Mouse (Mus musculus) neural tube, embryonic 10.5 days (tissue): Measurements from ENCODE around the gene Gm49380.

Experiments used
- DNase-seq: peaks from one replicate; pipeline ENCODE4 v3.0.0-alpha.2; 2017; ENCODE audit warnings: low spot score; ENCODE audit errors: extremely low spot score

Gm49380 gene

DNA sequence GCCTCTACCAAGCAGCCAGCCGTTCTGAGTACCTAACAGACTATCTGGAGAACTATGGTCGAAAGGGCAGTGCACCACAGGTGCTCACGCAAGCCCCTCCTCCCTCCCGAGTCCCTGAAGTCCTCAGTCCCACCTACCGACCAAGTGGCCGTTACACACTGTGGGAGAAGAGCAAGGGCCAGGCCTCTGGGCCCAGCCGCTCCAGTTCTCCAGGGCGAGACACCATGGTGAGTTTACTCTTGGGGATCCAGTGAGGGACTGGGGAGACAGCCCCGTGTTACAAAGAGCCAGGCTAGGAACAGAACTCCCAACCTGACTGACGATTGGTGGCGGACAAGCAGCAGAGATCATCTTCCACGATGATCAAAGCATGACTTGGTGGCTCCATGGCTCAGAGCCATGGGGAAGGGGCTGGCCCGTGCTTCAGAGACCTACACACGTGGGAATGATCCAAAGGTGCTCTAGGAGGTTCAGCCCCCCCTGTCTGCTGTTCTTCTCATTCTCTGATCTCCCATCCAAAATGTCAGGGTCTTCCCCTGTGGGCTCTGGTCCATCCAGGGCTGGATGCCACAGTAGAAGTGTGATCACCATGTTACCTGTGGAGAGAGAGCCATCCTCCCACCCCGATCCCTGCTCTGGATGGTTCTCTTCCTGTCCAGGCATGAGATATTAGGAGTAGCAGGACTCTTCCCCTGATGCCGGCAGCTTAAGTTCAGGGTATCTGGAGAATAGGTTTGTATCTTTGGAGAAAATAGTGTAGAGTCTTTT lies 37.1 kb downstream of the Gm49380 start:
- DNase-seq = no peak

DNA sequence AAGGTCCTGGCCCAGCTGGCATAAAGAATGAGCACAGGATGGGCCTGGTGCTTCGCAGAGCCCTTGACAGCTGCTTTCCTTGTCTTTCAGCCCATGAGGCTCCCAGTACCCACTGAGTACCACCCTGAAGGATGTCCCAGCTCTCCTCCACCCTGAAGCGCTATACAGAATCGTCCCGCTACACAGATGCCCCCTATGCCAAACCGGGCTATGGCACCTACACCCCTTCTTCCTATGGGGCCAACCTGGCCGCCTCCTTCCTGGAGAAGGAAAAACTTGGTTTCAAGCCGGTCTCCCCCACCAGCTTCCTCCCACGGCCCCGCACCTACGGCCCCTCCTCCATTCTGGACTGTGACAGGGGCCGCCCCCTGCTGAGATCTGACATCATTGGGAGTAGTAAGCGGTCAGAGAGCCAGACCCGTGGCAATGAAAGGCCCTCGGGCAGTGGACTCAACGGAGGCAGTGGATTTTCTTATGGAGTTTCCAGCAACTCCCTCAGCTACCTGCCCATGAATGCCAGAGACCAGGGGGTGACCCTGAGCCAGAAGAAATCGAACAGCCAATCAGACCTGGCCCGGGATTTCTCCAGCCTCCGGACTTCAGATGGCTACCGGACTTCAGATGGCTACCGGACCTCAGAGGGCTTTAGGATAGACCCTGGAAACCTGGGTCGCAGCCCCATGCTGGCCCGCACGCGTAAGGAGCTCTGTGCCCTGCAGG lies 37.9 kb downstream of the Gm49380 start:
- DNase-seq = no peak

DNA sequence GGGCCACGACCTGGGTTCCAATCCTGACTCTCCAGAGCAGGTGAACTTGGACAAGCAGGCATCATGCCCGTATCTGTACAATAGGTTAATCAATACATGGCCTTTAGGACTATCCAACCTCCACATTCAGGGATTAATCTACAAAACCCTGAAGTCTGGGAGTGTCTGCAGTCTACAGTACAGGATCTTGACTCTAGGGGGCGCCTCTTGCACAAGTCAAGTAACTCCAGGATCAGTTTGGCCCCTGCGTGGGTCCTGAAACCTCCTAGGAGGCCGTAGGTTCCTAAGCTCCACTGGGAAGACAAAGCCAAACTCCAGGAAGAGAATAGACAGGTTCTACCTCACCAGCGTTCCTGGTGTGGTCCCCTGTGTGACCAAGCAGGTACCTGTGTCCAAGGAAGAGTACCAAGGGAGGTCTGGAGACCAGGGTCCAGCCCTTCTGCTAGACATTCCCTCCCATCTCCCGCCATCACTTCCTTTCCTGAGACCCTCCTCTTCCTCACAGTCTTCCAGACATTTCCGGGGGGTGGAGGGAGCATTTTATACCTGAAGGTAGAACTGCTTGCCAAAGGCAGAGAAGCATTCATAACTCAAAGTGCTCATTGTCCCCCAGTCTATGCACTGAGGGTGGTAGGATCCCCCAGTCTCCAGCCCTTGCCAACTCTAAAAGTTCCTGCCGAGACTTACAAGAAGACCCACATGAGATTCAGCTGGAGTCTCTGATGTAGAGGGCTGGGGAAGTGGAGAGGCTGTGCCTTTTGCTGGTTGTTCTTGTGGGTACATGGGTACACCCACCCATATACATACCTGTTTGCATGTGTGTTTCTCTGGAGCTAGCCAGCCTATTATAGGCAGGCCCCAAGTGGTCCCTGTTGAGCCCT lies 38.7 kb downstream of the Gm49380 start:
- DNase-seq = no peak

DNA sequence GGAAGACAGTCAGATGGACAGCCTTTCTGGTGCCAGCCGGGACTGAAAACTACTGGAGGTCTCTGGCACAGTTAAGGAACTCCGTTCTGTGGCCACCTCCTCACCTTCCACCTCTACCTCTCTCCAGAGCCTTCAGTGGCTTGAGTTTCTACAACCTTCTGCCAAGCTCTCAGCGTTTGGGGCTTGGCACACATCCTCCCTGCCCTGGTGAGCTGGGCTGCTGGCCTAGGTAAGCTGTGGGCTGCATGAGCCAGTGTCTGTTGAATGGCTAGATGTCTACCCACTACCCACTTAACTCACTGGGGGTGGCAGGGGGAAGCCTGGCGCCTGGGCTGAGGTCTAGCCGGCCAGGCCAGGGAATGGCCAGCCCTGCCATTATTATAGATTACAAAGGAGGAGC lies 40.2 kb downstream of the Gm49380 start:
- no peak for DNase-seq

DNA sequence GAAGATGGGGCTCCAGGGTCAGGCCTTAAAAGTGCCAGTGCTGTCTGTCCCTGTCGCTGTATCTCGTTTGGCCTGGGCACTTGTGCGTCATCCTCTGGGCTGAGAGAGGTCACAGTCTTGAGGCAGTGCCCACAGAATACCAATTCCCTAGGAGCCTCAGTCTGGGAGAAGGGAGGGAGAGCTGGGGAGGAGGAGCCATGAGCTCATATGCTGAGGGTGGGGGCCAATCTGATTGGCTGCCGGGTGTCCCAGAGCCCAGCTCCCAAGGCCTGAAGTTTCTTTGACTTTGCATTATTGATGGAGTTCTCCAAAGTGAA lies 40.7 kb downstream of the Gm49380 start:
- DNase-seq = peak; percentile 50

DNA sequence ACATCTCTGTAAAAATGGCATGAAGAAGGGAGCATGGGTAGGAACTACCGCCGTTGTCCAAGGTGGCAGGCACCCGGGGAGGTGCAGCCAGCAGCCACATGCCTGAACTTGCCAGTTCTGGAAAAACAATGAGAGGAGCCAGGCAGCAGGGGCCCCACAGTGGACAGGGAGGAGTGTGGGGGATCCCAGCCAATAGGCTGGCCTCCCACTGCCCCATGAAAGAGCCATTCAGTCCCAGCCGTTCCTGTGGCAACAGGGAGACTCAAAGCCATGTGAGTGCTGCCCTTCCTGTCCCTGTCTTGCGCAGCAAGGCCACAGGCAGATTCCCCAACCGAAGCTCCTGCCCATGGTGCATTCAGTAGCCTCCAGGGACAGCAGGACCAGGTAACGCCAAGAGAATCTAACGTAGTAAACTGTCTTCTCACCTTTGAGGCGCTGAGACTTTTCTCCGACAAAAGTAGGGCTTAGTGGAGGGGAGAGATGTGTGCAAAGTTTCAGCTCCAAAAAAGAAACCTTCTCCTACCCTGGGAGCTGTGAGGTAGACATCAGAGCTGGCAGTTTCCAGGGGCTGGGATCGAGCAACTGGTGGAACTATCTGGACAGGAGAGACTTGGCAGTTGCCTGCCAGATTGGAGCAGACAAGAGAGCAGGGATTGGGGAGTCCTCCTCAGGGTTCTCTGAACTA lies 41.2 kb downstream of the Gm49380 start:
- peak; percentile 62 for DNase-seq

DNA sequence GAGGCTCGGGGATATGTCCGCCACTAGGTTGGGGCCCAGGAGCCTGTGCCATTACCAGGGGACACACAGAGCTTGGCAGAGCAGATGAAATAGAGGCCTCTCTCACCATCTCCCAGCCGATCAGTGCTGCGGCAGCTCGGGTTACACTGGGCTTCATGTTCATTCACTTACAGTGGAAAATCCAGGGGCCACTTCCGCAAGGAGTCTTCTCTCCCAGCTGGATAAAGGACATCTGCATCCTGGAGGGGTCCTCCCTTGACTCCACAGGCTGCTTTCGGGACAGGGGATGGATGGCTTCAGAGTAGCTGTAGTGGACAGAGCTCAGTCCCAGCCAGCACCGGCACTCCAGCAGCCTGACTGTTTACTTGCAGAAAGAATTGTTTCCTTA lies 42.5 kb downstream of the Gm49380 start:
- DNase-seq = peak; percentile 34

DNA sequence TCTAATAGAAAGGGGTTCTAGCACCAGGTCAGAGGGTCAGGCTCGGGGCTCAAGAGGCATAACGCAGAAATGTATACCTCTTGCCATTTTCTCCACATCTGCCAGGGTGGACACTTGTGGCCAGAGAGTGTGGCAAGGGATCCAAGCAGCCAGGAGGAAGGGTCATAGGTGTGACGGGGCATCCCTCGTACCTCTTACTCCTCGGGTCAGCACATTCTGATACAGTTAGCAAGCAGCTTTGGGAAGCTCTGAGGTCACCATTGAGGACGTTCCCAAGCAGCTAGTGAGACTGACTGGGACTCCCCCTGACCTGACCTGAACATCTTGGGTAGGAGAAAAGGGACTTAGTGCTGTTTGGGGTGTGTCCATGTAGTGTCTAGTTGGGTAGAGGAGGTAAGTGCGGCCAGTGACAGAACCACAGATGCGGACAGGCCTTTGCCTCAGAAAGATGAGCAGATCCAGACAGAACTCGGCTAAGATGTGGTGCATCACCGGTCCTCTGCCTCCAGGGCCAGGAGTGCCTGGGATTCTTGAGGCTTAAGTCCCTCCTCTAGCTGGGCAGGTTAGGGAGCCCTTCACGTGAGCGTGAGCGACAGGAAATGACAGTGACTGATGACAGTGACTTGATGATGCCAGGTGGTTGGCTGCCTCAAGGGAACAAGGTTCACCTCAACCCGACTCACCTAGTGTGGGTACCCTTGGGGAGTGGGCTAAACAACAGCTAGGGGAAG lies 43.0 kb downstream of the Gm49380 start:
- DNase-seq = no peak

DNA sequence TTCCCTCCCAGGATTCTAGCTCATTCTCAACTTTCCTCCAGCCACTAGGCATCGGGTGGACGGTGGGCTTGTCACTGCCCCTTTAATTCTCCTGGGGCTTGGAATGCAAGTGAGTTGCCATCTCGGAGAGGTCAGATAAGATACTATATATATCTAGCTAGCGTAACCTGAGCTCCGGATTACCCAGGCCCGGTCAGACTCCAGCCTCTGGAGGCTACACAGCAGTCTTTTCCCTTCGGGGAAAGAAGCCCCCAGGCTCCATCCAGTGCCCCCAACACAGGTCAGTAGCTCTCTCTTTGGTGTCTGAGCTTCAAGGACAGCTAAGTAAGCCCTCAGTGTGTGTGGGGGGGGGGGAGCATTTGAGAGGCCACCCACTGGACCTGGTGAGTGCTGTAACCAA lies 44.0 kb downstream of the Gm49380 start:
- DNase-seq = no peak

DNA sequence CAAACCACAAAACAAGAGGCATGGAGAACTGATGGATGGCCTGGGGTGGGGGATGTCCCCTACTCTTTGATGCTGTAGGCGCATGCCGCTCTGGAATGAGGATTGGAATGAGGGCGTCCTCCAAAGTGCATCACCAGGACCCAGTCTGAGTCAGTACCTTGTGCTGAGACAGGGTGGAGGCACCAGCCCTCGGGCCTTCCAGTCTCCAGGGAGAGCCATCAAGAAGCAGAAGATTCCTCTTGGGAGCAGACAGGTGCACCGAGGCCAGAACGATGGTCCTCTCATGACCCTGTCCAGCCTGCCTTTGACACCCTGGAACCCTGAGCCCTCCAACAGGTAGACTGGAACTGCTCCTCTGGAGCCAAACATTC lies 45.4 kb downstream of the Gm49380 start:
- no peak for DNase-seq

DNA sequence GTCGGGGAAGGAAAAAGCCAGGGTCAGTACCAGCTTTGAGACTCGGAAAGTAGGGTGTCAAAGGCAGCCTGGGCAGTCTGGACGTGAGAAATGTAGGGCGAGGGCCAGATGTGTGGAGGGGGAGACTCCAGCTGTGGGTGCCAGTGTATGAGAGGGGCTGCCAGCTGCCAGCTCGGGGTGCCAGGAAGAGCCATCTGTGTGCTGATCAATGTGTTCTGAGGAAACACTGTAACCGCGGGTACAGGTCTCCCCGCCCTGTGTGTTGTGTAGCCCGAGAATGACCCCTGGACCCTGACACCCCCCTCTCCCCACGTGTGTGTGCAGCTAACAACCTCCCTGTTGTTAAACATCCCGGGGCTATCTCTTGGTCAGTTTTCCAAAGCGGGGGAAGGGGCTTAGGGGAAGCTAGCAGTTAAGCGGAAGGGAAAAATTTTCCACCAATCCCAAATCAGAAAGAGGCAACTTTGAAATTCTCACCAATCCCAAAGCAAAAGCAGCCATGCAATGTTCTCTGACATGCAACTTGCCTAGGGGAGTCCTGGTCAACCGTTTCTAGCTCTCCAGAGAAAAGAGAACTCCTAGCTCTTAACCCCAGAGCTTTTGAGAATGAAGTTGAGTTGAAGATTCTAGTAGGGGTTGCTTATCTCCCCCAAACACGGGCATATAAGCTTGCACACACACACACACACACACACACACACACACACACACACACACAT lies 45.9 kb downstream of the Gm49380 start:
- no peak for DNase-seq

DNA sequence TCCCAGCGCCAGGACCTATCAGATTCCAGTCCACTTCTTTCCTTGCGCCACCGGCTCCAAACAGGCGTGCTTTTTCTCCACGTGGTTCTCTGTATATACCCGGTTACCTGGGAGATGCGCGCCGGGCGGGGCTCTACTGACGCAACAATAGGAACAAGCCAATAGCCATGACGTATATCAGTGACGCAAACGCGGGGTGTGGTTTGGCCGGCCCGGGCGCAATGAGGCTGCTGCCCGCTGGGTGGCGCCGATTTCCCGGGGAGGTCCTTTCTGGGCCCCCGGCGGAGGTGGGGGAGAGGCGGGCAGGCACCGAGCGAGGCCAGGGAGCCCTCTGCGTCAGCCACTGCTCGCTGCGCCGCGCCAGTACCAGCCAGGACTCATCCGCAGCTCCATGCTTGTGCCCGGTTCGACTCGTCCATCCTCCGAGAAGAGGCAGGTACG lies 46.5 kb downstream of the Gm49380 start, which contains the start of gene Usp2:
Usp2 (plus strand) TSS at position 237 of the 441 bp plus-strand sequence.
- DNase-seq = peak; percentile 100

DNA sequence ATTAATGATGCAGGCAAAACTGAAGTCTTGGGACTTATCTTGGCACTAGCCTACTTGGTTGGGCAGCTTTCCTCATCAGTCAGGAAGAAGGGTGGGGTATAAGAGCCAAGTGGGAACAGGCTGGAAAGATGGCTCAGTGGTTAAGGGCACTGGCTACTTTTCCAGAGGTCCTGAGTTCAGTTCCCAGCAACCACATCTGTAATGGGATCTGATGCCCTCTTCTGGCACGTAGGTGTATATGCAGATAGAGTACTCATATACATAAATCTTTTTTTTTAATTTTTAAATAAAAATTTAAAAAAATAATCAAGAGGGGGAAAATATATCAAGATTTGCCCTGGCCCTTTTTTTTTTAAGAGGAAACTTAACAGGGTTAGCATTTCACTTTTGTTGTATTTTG lies 48.1 kb downstream of the Gm49380 start:
- DNase-seq = no peak

DNA sequence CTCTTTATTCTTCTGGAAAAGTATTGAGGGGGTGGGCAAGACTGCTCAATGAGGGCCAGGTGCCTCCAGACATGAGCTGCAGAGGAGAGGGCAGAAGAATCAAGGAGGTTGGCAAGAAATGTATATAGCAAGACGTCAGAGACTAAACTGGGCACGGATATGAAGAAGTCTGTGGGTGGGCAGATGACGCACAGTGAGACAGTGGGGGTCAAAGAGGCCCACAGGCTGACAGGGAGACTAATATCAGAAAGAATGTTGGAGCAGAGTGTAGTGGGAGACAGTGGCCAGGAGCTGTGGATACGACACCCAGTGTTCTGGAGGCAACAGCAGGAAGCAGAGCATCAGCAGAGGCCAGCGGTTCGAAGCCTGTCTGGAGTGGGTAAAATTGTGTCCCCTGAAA lies 54.7 kb downstream of the Gm49380 start:
- no peak for DNase-seq

DNA sequence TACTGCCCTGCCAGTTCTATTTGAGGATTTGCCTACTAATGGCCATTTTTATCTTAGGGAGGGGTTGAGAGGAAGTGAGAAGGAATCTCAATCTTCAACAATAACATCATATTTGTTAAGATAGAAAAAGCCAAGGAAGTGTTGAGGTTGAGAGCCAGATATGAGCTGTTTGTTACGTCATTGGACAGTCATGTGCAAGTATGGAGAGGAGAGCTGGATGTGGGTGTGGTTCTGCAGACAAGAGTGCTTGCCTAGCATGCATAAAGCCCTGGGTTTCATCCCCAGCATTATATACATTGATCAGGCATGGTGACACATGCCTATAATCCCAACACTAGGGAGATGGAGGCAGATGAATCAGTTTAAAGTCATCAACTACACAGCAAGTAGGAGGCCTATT lies 59.4 kb downstream of the Gm49380 start:
- no peak for DNase-seq

DNA sequence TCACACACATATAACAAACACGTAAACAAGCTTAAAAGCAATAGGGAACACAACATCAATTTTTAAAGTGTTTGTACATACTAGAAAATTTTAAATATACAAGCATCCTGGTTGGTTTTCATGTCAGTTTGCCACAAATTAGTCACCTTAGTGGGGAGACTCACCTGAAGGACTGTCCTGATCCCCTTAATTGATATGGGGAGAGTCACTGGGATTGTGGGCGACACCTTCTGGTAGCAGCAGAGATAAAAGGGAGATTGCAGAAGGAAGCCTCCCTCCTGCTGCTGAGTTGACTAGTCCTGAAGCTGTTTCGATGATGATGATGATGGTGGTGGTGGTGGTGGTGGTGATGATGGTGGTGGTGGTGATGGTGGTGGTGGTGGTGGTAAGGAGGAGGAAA lies 60.4 kb downstream of the Gm49380 start:
- no peak for DNase-seq

DNA sequence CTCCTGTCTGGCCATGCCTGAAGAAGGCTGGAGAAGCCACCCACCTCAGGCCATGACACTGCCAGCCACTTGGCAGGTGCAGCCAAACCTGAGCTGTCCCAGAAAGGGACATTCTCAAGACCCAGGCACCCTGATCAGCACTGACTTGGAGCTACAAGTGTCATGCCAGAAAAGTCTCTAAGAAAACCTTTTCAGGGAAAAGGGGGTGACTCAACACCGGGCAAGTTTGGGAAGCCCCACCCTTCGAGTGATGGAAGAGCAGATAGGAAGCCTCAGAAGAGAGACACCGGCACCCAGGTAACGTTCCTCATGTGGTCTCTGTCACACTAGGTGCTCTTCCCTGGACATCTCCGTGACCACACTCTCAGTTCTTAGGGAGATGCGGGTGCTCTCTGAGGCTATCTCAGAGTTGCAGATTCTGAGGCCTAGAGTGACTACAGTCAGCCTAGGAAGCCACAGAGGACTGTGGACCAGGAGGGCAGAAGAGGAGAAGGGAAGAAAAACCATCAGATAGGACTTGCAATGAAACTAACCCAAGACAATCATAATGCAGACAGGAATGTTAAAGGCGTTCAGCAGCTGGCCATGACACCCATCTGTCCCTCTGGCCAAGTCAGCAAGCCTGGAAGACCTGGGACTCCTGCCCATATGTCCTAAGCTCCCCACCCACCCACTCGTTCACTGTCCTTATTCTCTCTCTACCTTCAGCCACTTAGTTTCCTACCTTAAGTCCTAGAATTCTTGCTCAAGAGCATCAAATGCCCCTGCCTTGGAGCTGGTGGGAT lies 63.7 kb downstream of the Gm49380 start:
- no peak for DNase-seq

DNA sequence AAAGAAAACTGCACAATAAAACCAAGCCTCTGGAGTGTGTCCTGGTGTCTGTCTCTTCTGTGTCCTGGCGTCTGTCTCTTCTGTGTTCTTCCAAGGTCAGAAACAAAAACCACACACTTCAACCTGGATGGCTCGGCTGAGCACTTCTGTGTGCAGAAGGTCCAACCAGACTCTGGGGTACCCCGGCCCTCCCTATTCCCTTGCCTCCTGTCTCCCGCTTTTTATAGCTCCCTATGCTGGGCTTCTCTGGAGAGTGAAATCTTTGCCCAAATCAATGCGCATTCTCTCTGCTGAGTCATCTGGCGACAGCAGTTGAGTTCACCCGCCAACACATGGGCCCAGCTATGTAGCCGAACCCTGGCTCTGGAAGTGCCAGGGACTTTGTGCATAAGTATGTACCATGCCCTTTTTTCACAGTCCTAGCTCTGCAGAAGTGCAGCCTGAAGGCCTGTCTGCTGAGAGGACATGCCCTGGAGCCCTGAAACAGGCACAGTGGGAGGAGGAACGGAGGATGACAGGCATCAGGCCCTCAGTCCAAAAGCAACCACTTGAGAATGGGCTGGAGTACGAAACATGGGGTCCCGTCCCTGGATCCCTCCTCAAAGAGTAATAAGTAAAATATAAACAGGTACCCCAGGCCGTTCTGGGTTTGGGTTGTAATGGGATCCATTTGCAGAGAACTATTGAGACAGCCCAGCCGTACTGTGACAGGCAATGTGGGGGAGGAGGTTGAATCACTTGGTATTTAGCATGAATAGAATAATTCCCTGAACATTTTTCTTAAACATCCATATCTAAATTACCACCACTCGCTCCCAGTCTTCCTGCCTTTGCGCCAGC lies 64.5 kb downstream of the Gm49380 start:
- no peak for DNase-seq
